Mouse (Mus musculus): ENCODE measurements around the gene Gadd45a. TPM values are rescaled to one million over a fixed set of nuclear protein-coding genes. Genes with fewer than 3 reads are reported as not detected.
A peak's percentile ranks its signal among the peaks of the same experiment; 100 is the strongest.

Gadd45a gene
- polyA plus RNA-seq, 1 experiment from 2014 or later: 33.0 TPM

DNA sequence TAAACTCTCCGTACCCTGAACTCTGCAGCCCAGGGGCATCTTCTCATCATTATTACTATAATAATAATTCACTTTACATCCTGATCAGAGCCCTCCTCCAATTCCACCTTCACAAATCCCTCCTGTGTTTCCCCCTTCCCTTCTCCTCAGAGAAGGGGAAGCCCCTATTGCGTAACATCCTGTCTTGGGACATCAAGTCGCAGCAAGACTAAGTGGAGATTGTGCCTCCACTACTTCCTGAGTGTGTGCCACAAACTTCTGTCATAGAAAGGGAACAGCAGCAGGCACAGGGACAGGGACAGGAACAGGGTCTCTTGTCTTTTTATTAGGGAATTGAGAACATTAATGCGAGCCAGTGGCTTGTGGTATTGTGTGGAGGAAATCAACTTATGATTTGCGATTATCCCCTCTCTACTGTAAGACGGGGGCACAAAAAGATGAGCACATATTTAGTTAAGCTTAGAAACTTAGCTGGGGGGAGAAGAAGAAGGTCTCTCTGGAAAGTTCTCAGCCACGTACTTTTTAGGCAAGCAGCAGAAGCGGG, 32.0 kb upstream of the Gadd45a start:
- H3K4me3 ChIP-seq: no peak overlapping the region
- H3K4me1 ChIP-seq: no peaks in the 10 kb centered on the region
- H3K4me2 ChIP-seq (replicated peaks): no peak overlapping the region
- ATAC-seq (ENCODE audit: insufficient number of reproducible peaks, insufficient read depth, low FRiP score, low TSS enrichment): no peak
- no peak overlapping the region for H3K9ac ChIP-seq
- H3K27ac ChIP-seq: no peak overlapping the region
- no peaks in the 10 kb centered on the region for H3K36me3 ChIP-seq
- H3K27me3 ChIP-seq: no peaks in the 10 kb centered on the region
- no peaks in the 10 kb centered on the region for H3K9me3 ChIP-seq
- WGBS: 80% methylated on average over 8 of the region's 8 CpGs

DNA sequence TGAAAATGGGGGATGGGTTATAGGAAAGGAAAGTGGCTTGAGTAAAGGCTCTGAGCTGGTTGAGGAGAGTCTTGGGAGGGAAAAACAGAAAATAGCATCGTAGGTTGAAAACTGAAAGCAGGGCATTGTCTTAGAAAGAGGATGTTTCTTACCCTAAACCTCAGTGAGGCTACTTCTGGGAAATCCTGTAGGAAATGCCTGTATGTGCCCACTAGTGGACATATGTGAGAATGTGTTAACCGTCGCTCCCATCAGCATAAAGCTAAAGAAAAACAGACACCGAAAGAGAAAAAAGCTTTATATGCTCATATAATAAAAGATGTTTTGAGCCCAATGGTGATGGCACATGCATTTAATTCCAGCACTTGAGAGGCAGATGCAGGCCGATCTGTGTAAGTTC, 22.8 kb upstream of the Gadd45a start:
- H3K9me3 ChIP-seq: no peaks in the 10 kb centered on the region
- H3K4me3 ChIP-seq: no peak overlapping the region
- H3K27ac ChIP-seq: no peak overlapping the region
- H3K36me3 ChIP-seq: no peaks in the 10 kb centered on the region
- WGBS: 82% methylated on average over 5 of the region's 5 CpGs
- H3K4me2 ChIP-seq (replicated peaks): no peak overlapping the region
- H3K4me1 ChIP-seq: no peaks in the 10 kb centered on the region
- no peak for ATAC-seq (ENCODE audit: insufficient number of reproducible peaks, insufficient read depth, low FRiP score, low TSS enrichment)
- H3K9ac ChIP-seq: no peak overlapping the region
- no peaks in the 10 kb centered on the region for H3K27me3 ChIP-seq

DNA sequence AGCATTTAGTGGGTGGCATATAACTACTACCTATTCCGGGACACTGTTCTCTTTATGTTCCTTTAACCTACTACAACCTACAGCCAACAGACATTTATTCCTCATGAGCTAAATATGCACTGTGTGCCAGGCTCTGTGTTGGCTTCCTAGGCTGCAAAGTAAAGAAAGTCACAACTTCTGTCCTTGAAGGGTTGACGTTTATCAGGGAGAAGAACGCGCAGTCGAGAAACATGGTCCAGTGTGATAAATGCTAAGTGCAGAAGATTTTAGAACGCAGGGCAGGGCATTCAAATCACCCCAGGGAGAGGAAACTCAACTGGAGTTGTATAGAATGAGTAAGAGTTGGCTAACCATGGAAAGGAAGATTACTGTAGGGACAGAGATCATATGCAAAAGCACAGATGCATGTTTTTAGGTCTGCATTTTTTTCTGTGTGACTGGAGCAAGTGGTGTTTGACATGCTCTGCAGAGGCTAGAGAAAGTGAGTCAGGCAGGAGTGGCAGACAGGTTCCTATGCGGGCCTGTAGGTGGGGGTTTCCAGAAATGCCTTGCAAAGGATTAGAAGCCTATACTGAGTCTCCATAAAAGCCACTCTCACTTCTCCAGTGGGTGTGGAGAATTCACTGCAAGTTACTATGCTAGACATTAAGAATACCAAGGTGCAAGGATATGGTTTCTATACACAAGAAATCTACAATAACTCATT, 20.9 kb upstream of the Gadd45a start:
- H3K4me3 ChIP-seq: no peak overlapping the region
- H3K4me1 ChIP-seq: no peaks in the 10 kb centered on the region
- no peak overlapping the region for H3K9ac ChIP-seq
- H3K9me3 ChIP-seq: no peaks in the 10 kb centered on the region
- H3K27me3 ChIP-seq: no peaks in the 10 kb centered on the region
- H3K36me3 ChIP-seq: no peaks in the 10 kb centered on the region
- H3K4me2 ChIP-seq (replicated peaks): no peak overlapping the region
- WGBS: 88% methylated on average over 7 of the region's 7 CpGs
- no peak overlapping the region for H3K27ac ChIP-seq
- ATAC-seq (ENCODE audit: insufficient number of reproducible peaks, insufficient read depth, low FRiP score, low TSS enrichment): no peak

- H3K4me2 ChIP-seq (replicated peaks): no peak overlapping the region
- no peaks in the 10 kb centered on the region for H3K27me3 ChIP-seq
- no peak overlapping the region for H3K9ac ChIP-seq
- H3K4me3 ChIP-seq: no peak overlapping the region
- no peaks in the 10 kb centered on the region for H3K4me1 ChIP-seq
- H3K9me3 ChIP-seq: no peaks in the 10 kb centered on the region
- no peaks in the 10 kb centered on the region for H3K36me3 ChIP-seq
- 82% methylated on average over 5 of the region's 5 CpGs for WGBS
- H3K27ac ChIP-seq: no peak overlapping the region
- ATAC-seq (ENCODE audit: insufficient number of reproducible peaks, insufficient read depth, low FRiP score, low TSS enrichment): no peak
These were observed 20.3 kb upstream of the Gadd45a start for GRCm38 (mm10) chr6:67057574-67057973.

GRCm38 (mm10) chr6:67056889-67057564, 19.8 kb upstream of the Gadd45a start:
- Histone ChIP-seq H3K27me3 (no peaks in the 10 kb centered on the region), H3K9ac (no peak overlapping the region), H3K27ac (no peak overlapping the region), H3K4me1 (no peaks in the 10 kb centered on the region), H3K4me3 (no peak overlapping the region), H3K4me2 (replicated peaks) (no peak overlapping the region), H3K9me3 (no peaks in the 10 kb centered on the region), H3K36me3 (no peaks in the 10 kb centered on the region)
- ATAC-seq (ENCODE audit: insufficient number of reproducible peaks, insufficient read depth, low FRiP score, low TSS enrichment): no peak
- 80% methylated on average over 3 of the region's 3 CpGs for WGBS

- no peak overlapping the region for H3K27ac ChIP-seq
- H3K9me3 ChIP-seq: no peaks in the 10 kb centered on the region
- H3K4me3 ChIP-seq: no peak overlapping the region
- H3K27me3 ChIP-seq: no peaks in the 10 kb centered on the region
- no peak for ATAC-seq (ENCODE audit: insufficient number of reproducible peaks, insufficient read depth, low FRiP score, low TSS enrichment)
- H3K4me2 ChIP-seq (replicated peaks): no peak overlapping the region
- H3K4me1 ChIP-seq: no peaks in the 10 kb centered on the region
- no peaks in the 10 kb centered on the region for H3K36me3 ChIP-seq
- no peak overlapping the region for H3K9ac ChIP-seq
- WGBS: 79% methylated on average over 15 of the region's 15 CpGs
These were observed 19.0 kb upstream of the Gadd45a start for GRCm38 (mm10) chr6:67056108-67056888.

DNA sequence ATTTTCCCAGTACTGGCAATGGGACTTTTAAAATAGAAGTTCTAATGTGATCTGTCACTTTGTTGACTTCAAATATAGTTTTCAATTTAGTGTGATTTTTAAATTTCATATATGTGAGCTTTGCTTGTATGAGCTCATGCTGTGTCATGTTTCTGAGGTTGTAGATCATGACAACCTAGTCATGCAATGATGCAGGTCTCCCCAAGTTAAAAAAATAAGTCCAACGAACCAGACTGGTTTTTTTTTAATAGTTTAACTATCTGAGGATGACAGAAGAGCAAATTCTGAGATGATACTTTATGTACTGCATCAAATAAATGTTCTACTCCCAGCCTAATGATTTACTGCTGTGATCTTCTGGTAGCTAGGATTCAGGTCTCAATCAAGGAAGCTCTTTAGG, 12.8 kb upstream of the Gadd45a start:
- no peak for ATAC-seq (ENCODE audit: insufficient number of reproducible peaks, insufficient read depth, low FRiP score, low TSS enrichment)
- no peak overlapping the region for H3K27ac ChIP-seq
- no peak overlapping the region for H3K4me3 ChIP-seq
- H3K4me2 ChIP-seq (replicated peaks): no peak overlapping the region
- H3K36me3 ChIP-seq: no peaks in the 10 kb centered on the region
- H3K27me3 ChIP-seq: no peaks in the 10 kb centered on the region
- H3K9ac ChIP-seq: no peak overlapping the region
- H3K4me1 ChIP-seq: peaks cover 11% of the 10 kb centered on the region
- 73% methylated on average over 1 of the region's 1 CpGs for WGBS
- H3K9me3 ChIP-seq: no peaks in the 10 kb centered on the region

DNA sequence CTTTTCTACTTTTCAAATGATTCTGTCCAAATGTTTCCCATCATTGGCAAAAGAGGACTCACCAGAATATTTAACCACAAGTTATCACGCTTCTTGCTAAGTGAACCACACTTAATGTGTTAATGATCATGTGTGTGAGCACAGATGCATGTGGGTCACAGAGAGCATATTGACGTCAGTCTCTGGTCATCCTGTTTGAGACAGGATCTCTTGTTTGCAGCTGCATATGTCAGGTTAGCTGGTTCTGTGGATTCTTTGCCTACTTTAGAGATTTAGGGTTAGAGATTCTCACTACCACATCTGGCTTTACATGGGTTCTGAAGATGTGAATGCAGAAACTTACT, 12.4 kb upstream of the Gadd45a start:
- 26% methylated on average over 2 of the region's 2 CpGs for WGBS
- ATAC-seq (ENCODE audit: insufficient number of reproducible peaks, insufficient read depth, low FRiP score, low TSS enrichment): no peak
- H3K4me1 ChIP-seq: peaks cover 11% of the 10 kb centered on the region
- no peaks in the 10 kb centered on the region for H3K27me3 ChIP-seq
- H3K9me3 ChIP-seq: no peaks in the 10 kb centered on the region
- 0 out of 2 replicates have a peak overlapping the region, but pooled peaks have one; percentile 18 for H3K27ac ChIP-seq
- H3K9ac ChIP-seq: no peak overlapping the region
- H3K36me3 ChIP-seq: no peaks in the 10 kb centered on the region
- no peak overlapping the region for H3K4me2 ChIP-seq (replicated peaks)
- H3K4me3 ChIP-seq: no peak overlapping the region

DNA sequence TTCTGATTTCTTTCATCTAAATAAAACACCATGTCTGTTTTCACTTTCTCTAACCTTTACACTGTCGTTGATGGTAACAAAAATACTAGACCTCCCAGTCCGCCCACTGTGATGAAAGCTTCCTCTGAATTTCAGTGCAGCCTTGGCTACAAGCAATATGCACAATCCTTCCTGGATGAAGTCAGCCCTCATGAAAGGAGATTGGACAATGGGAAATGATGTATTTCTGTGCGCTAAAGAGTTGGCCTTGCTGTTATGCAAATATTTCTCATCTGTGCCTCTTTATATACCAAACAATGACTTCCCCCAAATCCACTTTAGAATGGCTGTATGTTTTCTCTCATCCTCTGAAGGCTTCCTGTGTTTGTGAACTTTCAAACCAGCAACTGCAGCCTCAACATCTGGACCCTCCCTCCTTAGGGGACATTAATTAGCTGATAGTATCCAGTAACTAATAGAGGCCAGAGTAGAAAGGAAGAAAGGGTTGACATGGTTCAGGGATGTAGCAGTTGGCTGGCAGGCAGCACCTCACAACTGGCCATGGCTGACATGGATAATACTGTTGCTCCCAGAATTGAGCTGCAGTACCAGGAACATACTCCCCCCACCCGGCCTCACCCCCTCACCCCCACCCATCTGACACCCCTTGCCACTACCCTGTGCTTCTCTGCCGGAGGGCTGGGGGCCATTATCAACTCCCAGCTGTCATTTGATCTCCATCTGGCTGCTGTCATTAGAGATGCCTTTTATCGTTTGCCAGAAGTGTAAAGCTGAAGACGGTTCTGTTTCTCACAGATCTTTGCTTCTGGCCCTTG, 11.8 kb upstream of the Gadd45a start:
- Histone ChIP-seq H3K4me3 (no peak overlapping the region), H3K4me2 (replicated peaks) (no peak overlapping the region), H3K9ac (no peak overlapping the region), H3K27me3 (no peaks in the 10 kb centered on the region), H3K4me1 (peaks cover 11% of the 10 kb centered on the region), H3K9me3 (no peaks in the 10 kb centered on the region), H3K27ac (peak overlapping the region; percentile 18; the same call in 1 of the 2 replicates), H3K36me3 (no peaks in the 10 kb centered on the region)
- peak; percentile 56; the same call in 1 of the 2 replicates for ATAC-seq (ENCODE audit: insufficient number of reproducible peaks, insufficient read depth, low FRiP score, low TSS enrichment)
- 27% methylated on average over 7 of the region's 7 CpGs for WGBS

DNA sequence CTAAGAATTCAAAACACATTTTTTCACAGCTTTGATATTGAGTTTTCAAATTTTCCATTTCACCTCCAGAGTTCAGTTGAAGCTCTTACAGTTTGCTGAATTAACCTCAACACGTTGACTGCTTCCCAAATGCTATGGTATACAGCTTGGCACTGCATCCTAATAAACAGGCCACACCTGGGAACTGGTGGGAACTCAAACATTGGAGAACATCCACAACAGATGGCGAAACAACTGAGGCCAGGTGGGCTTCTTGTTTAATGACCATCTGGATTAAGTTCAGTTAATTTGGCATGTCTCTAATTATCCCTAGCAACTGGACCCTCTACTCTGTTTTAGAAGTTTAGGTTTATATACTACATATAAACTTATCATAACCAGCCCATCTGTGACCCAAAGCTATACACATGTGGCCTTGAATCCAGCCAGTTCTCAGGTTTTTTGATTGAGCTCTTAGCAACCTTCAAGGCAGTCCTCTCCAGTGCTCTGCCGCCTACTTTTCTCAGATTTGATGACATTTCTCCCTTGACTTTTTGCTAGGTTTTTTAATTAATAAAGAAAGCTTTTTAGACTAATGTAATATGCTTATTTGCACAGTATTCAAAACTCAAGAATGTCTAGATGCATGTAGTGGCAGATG, 10.9 kb upstream of the Gadd45a start:
- no peak overlapping the region for H3K4me3 ChIP-seq
- no peak overlapping the region for H3K27ac ChIP-seq
- H3K4me2 ChIP-seq (replicated peaks): no peak overlapping the region
- H3K9ac ChIP-seq: no peak overlapping the region
- 65% methylated on average over 3 of the region's 3 CpGs for WGBS
- no peaks in the 10 kb centered on the region for H3K36me3 ChIP-seq
- no peak for ATAC-seq (ENCODE audit: insufficient number of reproducible peaks, insufficient read depth, low FRiP score, low TSS enrichment)
- no peaks in the 10 kb centered on the region for H3K9me3 ChIP-seq
- H3K4me1 ChIP-seq: peaks cover 11% of the 10 kb centered on the region
- H3K27me3 ChIP-seq: no peaks in the 10 kb centered on the region

DNA sequence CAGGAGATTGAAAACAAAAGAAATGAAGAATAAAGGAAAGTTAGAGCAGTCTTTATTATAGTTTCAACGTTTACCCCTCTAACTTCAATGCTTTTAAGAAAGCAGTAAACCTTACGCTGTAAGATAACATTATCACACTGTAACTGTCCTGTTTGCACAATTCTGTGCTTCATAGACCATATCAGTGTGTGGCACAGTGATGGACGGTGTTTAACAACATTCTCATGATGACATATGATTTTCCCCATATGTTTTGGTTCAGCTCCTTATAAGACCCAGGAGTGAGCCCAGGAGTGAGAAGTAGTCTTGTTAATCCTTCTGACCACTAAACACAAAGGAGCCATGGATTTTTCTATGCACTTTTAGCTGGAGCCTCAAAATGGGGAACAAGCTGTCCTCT, 9.7 kb upstream of the Gadd45a start:
- WGBS: 73% methylated on average over 3 of the region's 3 CpGs
- peaks cover 11% of the 10 kb centered on the region for H3K4me1 ChIP-seq
- H3K27ac ChIP-seq: no peak overlapping the region
- ATAC-seq (ENCODE audit: insufficient number of reproducible peaks, insufficient read depth, low FRiP score, low TSS enrichment): no peak
- no peaks in the 10 kb centered on the region for H3K27me3 ChIP-seq
- no peak overlapping the region for H3K9ac ChIP-seq
- H3K4me2 ChIP-seq (replicated peaks): no peak overlapping the region
- H3K4me3 ChIP-seq: no peak overlapping the region
- H3K9me3 ChIP-seq: no peaks in the 10 kb centered on the region
- no peaks in the 10 kb centered on the region for H3K36me3 ChIP-seq
